Comparison of ENCODE assay signal across 16 mouse cellular contexts in the genomic region with DNA sequence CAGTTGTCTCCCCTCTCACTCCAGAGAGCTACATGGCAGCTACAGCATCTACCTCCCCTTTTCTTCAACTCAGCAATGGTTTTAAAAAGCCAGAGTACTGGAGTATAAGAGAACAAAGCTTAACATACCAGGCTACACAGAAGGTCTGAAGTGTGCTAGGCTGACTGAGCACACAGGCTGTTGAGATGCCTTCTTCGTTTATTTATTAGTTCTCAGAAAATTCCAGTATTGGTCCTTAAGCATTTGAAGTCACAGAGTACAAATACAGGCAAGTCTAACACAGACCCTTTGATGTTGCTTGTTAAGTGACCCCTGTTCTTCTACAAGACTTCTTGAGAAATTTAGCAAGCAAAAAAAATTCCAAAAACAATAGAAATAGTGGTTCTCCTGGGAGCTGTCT.
A peak's percentile ranks its signal among the peaks of the same experiment; 100 is the strongest.
DNase-seq lines count a peak whose midpoint lies in the region; ATAC-seq and TF ChIP-seq lines count a peak whose summit lies in the region.
"Had no signal": no experiment of that assay in that cellular context is flagged by ENCODE, and none has a peak within 500 bp of the region (broad histone marks: within the 10 kb centered on the region; RNA-seq: fewer than 3 reads in every experiment).

No protein-coding gene starts in this region.

- no peak for TF ChIP-seq CTCF in hindbrain, postnatal 0 days (IDR thresholded peaks at IDR 0.05; ENCODE audit: low read depth)
- TF ChIP-seq CTCF in embryonic fibroblast, embryonic 13.5 days (IDR thresholded peaks at IDR 0.05; ENCODE audit: borderline replicate concordance, insufficient read depth, low read length), result no peak

- no peaks in the 10 kb centered on the region for H3K9me3 ChIP-seq in hindbrain, embryonic 13.5 days
- no peaks in the 10 kb centered on the region for H3K9me3 ChIP-seq in hindbrain, postnatal 0 days (ENCODE audit: low read length)
- H3K9me3 ChIP-seq in liver, embryonic 15.5 days (replicated peaks), result no peaks in the 10 kb centered on the region
- H3K9me3 ChIP-seq in forebrain, embryonic 11.5 days (ENCODE audit: control insufficient read depth, low read length), result no peaks in the 10 kb centered on the region
- H3K9me3 ChIP-seq: liver, embryonic 13.5 days; midbrain, embryonic 15.5 days had no signal

- H3K4me3 ChIP-seq in hindbrain, embryonic 13.5 days, result no peak overlapping the region
- no peak overlapping the region for H3K4me3 ChIP-seq in hindbrain, postnatal 0 days (ENCODE audit: low read length)
- H3K4me3 ChIP-seq in liver, embryonic 15.5 days (replicated peaks), result no peak overlapping the region
- no peak overlapping the region for H3K4me3 ChIP-seq in brown adipose tissue, adult 24 weeks (ENCODE audit: insufficient read depth, low read depth, low read length)
- no peak overlapping the region for H3K4me3 ChIP-seq in embryonic fibroblast, embryonic 13.5 days (ENCODE audit: insufficient read depth, low read length)
- H3K4me3 ChIP-seq in forebrain, embryonic 11.5 days (ENCODE audit: low read depth, low read length), result no peak overlapping the region
- H3K4me3 ChIP-seq: heart, adult 2 months; liver, embryonic 13.5 days; megakaryocyte, embryonic 14.5 days; midbrain, embryonic 15.5 days had no signal

- H3K4me2 ChIP-seq in hindbrain, embryonic 13.5 days, result no peak overlapping the region; the same call in 1 of the 2 replicates
- no peak overlapping the region for H3K4me2 ChIP-seq in hindbrain, postnatal 0 days (ENCODE audit: low read depth, low read length)
- no peak overlapping the region for H3K4me2 ChIP-seq in liver, embryonic 15.5 days
- no peak overlapping the region for H3K4me2 ChIP-seq in forebrain, embryonic 11.5 days (ENCODE audit: low read depth, low read length, severe bottlenecking)
- H3K4me2 ChIP-seq: liver, embryonic 13.5 days; midbrain, embryonic 15.5 days had no signal

- H3K4me1 ChIP-seq in hindbrain, embryonic 13.5 days (replicated peaks), result peaks cover 34% of the 10 kb centered on the region
- H3K4me1 ChIP-seq in hindbrain, postnatal 0 days (ENCODE audit: insufficient read depth, low read length), result 0 out of 2 replicates have a peak, but pooled peaks cover 3% of the 10 kb centered on the region
- H3K4me1 ChIP-seq in liver, embryonic 15.5 days (replicated peaks), result peaks cover 17% of the 10 kb centered on the region; the same call in 1 of the 2 replicates
- peaks cover 28% of the 10 kb centered on the region for H3K4me1 ChIP-seq in brown adipose tissue, adult 24 weeks (ENCODE audit: control insufficient read depth, insufficient read depth, insufficient read length, low read length)
- H3K4me1 ChIP-seq in embryonic fibroblast, embryonic 13.5 days (ENCODE audit: control insufficient read depth, insufficient read depth, low read length), result peaks cover 17% of the 10 kb centered on the region
- H3K4me1 ChIP-seq in forebrain, embryonic 11.5 days (replicated peaks; ENCODE audit: control insufficient read depth, insufficient read depth, low read length), result 0 out of 2 replicates have a peak, but pooled peaks cover 3% of the 10 kb centered on the region
- H3K4me1 ChIP-seq: midbrain, embryonic 15.5 days had no signal

- no peaks in the 10 kb centered on the region for H3K36me3 ChIP-seq in hindbrain, embryonic 13.5 days
- H3K36me3 ChIP-seq in hindbrain, postnatal 0 days (ENCODE audit: insufficient read depth, low read length), result no peaks in the 10 kb centered on the region
- H3K36me3 ChIP-seq in liver, embryonic 15.5 days (replicated peaks), result no peaks in the 10 kb centered on the region
- H3K36me3 ChIP-seq in forebrain, embryonic 11.5 days (ENCODE audit: control insufficient read depth, insufficient read depth, low read length), result no peaks in the 10 kb centered on the region
- H3K36me3 ChIP-seq: liver, embryonic 13.5 days; midbrain, embryonic 15.5 days had no signal

- no peaks in the 10 kb centered on the region for H3K27me3 ChIP-seq in hindbrain, embryonic 13.5 days
- no peaks in the 10 kb centered on the region for H3K27me3 ChIP-seq in hindbrain, postnatal 0 days (ENCODE audit: insufficient read depth, low read length)
- no peaks in the 10 kb centered on the region for H3K27me3 ChIP-seq in liver, embryonic 15.5 days
- H3K27me3 ChIP-seq in forebrain, embryonic 11.5 days (ENCODE audit: control insufficient read depth, insufficient read depth, low read length), result no peaks in the 10 kb centered on the region
- H3K27me3 ChIP-seq: liver, embryonic 13.5 days; megakaryocyte, embryonic 14.5 days; midbrain, embryonic 15.5 days had no signal

- no peak for DNase-seq in hindbrain, postnatal 0 days (ENCODE audit: low spot score)
- DNase-seq in liver, result no peak
- no peak for DNase-seq in forebrain, embryonic 11.5 days (ENCODE audit: low spot score)
- DNase-seq: adrenal gland, postnatal 10 days; cerebellum, adult 18-20 months; forebrain, postnatal 0 days; heart, adult 2 months; heart, postnatal 14 days; liver, embryonic 13.5 days; thymus, adult 2 months had no signal

- peak overlapping the region; percentile 78 for H3K27ac ChIP-seq in hindbrain, embryonic 13.5 days
- H3K27ac ChIP-seq in hindbrain, postnatal 0 days, result no peak overlapping the region
- H3K27ac ChIP-seq in liver, embryonic 15.5 days (replicated peaks), result 0 out of 2 replicates have a peak overlapping the region, but pooled peaks have one; percentile 19
- H3K27ac ChIP-seq in brown adipose tissue, adult 24 weeks (replicated peaks; ENCODE audit: low read depth, low read length), result 0 out of 2 replicates have a peak overlapping the region, but pooled peaks have one; percentile 45
- peak overlapping the region; percentile 72 for H3K27ac ChIP-seq in embryonic fibroblast, embryonic 13.5 days (ENCODE audit: insufficient read depth, low read length)
- H3K27ac ChIP-seq in forebrain, embryonic 11.5 days (ENCODE audit: low read depth, low read length), result no peak overlapping the region
- H3K27ac ChIP-seq: heart, adult 2 months; liver, embryonic 13.5 days; midbrain, embryonic 15.5 days had no signal

- ATAC-seq in hindbrain, embryonic 13.5 days (ENCODE audit: low FRiP score), result no peak
- no peak for ATAC-seq in hindbrain, postnatal 0 days
- ATAC-seq in liver, embryonic 15.5 days (ENCODE audit: insufficient read depth), result no peak
- no peak for ATAC-seq in forebrain, embryonic 11.5 days (replicated peaks; ENCODE audit: low FRiP score)
- ATAC-seq: forebrain, postnatal 0 days; midbrain, embryonic 15.5 days had no signal

- WGBS in hindbrain, embryonic 13.5 days, result 74% methylated on average over 1 of the region's 1 CpGs
- WGBS in hindbrain, postnatal 0 days, result 65% methylated on average over 1 of the region's 1 CpGs
- 36% methylated on average over 1 of the region's 1 CpGs for WGBS in liver, embryonic 15.5 days (ENCODE audit: insufficient replicate concordance)
- WGBS in forebrain, embryonic 11.5 days, result 70% methylated on average over 1 of the region's 1 CpGs

- TF ChIP-seq POLR2A in embryonic fibroblast, embryonic 13.5 days (IDR thresholded peaks at IDR 0.05; ENCODE audit: low read depth, low read length), result no peak

- H3K9ac ChIP-seq in hindbrain, embryonic 13.5 days, result no peak overlapping the region; the same call in 1 of the 2 replicates
- H3K9ac ChIP-seq in hindbrain, postnatal 0 days (replicated peaks; ENCODE audit: low read length), result no peak overlapping the region
- H3K9ac ChIP-seq in liver, embryonic 15.5 days, result no peak overlapping the region
- H3K9ac ChIP-seq in forebrain, embryonic 11.5 days (ENCODE audit: low read length), result no peak overlapping the region
- H3K9ac ChIP-seq: forebrain, postnatal 0 days; liver, embryonic 13.5 days; midbrain, embryonic 15.5 days had no signal

Comparison
In these comparisons a context has a peak if more than half of its experiments do, and no peak if none do; other contexts are left out.
1. H3K27ac ChIP-seq: peak in hindbrain, embryonic 13.5 days (single experiment), liver, embryonic 15.5 days (single experiment), brown adipose tissue, adult 24 weeks (single experiment) and embryonic fibroblast, embryonic 13.5 days (single experiment); none in hindbrain, postnatal 0 days (single experiment) and forebrain, embryonic 11.5 days (single experiment).